Mouse (Mus musculus): ENCODE data around the gene Nfya. TPM values are rescaled to one million over a fixed set of nuclear protein-coding genes. Genes with fewer than 3 reads are reported as not detected.
"Not testable (repeated sequence)": the region's sequence is repeated elsewhere in the genome, so short reads cannot be mapped to it uniquely, and the experiment has no call there.

Nfya gene
- polyA plus RNA-seq, 1 experiment from 2014 or later, result 24.0 TPM

DNA sequence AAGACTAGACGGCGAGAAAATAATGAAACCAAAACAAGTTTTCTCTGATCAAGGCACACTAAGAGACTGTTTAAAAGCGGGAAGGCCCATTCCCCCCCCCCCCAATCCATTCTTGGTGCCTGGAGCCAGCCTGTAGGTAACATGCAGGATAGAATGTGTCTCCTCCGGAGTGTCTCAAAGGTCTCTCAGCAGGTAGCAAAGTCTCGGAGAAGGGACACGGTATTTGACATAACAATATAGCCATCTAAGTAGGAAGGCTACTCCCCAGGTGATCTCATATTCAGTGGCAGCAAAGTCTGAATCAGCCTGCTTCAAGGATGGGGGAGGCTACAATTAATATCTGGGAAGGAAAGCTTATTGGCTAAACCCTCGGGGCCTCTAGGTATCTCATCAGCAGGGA, 56.7 kb downstream of the Nfya start:
- WGBS, result 78% methylated on average over 7 of the region's 7 CpGs
- not testable (repeated sequence) for H3K9me3 ChIP-seq (ENCODE audit: control insufficient read depth, low read length); H3K4me3 ChIP-seq (ENCODE audit: low read depth, low read length); H3K9ac ChIP-seq (ENCODE audit: low read length); H3K4me2 ChIP-seq (ENCODE audit: low read length); DNase-seq (ENCODE audit: low spot score); H3K36me3 ChIP-seq (ENCODE audit: control insufficient read depth, insufficient read depth, low read length); H3K27ac ChIP-seq (ENCODE audit: low read depth); H3K27me3 ChIP-seq (replicated peaks; ENCODE audit: control insufficient read depth, insufficient read depth, low read length); H3K4me1 ChIP-seq (replicated peaks; ENCODE audit: control insufficient read depth, insufficient read depth, low read length); ATAC-seq (replicated peaks; ENCODE audit: low FRiP score, low TSS enrichment, low read depth)

GRCm38 (mm10) chr17:48350681-48351193, 59.0 kb downstream of the Nfya start:
- no peaks in the 10 kb centered on the region for H3K4me1 ChIP-seq (replicated peaks; ENCODE audit: control insufficient read depth, insufficient read depth, low read length)
- DNase-seq (ENCODE audit: low spot score) (no peak), ATAC-seq (replicated peaks; ENCODE audit: low FRiP score, low TSS enrichment, low read depth) (no peak)
- no peak overlapping the region for H3K9ac ChIP-seq (ENCODE audit: low read length)
- no peaks in the 10 kb centered on the region for H3K27me3 ChIP-seq (replicated peaks; ENCODE audit: control insufficient read depth, insufficient read depth, low read length)
- 76% methylated on average over 5 of the region's 5 CpGs for WGBS
- no peak overlapping the region for H3K4me2 ChIP-seq (ENCODE audit: low read length)
- H3K27ac ChIP-seq (ENCODE audit: low read depth), result no peak overlapping the region
- H3K36me3 ChIP-seq (ENCODE audit: control insufficient read depth, insufficient read depth, low read length), result no peaks in the 10 kb centered on the region
- H3K4me3 ChIP-seq (ENCODE audit: low read depth, low read length), result no peak overlapping the region
- H3K9me3 ChIP-seq (ENCODE audit: control insufficient read depth, low read length), result no peaks in the 10 kb centered on the region

GRCm38 (mm10) chr17:48347287-48347686, 62.4 kb downstream of the Nfya start:
- no peak overlapping the region for H3K4me2 ChIP-seq (ENCODE audit: low read length)
- H3K27ac ChIP-seq (ENCODE audit: low read depth), result no peak overlapping the region
- no peaks in the 10 kb centered on the region for H3K4me1 ChIP-seq (replicated peaks; ENCODE audit: control insufficient read depth, insufficient read depth, low read length)
- H3K27me3 ChIP-seq (replicated peaks; ENCODE audit: control insufficient read depth, insufficient read depth, low read length), result no peaks in the 10 kb centered on the region
- no peak for ATAC-seq (replicated peaks; ENCODE audit: low FRiP score, low TSS enrichment, low read depth)
- H3K9ac ChIP-seq (ENCODE audit: low read length), result no peak overlapping the region
- H3K4me3 ChIP-seq (ENCODE audit: low read depth, low read length), result no peak overlapping the region
- H3K36me3 ChIP-seq (ENCODE audit: control insufficient read depth, insufficient read depth, low read length), result no peaks in the 10 kb centered on the region
- DNase-seq (ENCODE audit: low spot score), result no peak
- WGBS, result 69% methylated on average over 2 of the region's 2 CpGs
- H3K9me3 ChIP-seq (ENCODE audit: control insufficient read depth, low read length), result no peaks in the 10 kb centered on the region

DNA sequence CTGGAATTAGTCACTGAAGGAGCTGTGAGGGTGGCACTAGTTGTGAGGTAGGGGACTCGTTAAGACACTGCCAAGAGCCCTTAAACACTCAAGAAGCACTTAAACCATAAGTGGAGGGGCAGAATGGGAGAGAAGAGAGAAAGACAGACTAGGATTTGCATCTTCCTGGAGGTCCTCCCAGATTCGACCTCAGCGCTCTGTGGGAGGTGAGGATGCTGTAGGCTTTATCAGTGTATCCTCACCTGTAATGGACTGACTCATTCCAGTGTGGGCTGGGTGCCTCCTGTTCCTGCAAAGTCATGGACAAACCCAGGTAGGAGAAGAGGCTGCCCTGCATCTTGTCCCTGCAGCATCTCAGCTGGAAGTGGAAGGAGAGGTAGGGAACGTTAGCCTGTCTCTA, 62.9 kb downstream of the Nfya start:
- ATAC-seq (replicated peaks; ENCODE audit: low FRiP score, low TSS enrichment, low read depth) (no peak), DNase-seq (ENCODE audit: low spot score) (no peak)
- Histone ChIP-seq H3K4me3 (ENCODE audit: low read depth, low read length) (no peak overlapping the region), H3K27me3 (replicated peaks; ENCODE audit: control insufficient read depth, insufficient read depth, low read length) (no peaks in the 10 kb centered on the region), H3K4me2 (ENCODE audit: low read length) (no peak overlapping the region), H3K4me1 (replicated peaks; ENCODE audit: control insufficient read depth, insufficient read depth, low read length) (no peaks in the 10 kb centered on the region), H3K27ac (ENCODE audit: low read depth) (no peak overlapping the region), H3K9me3 (ENCODE audit: control insufficient read depth, low read length) (no peaks in the 10 kb centered on the region), H3K9ac (ENCODE audit: low read length) (no peak overlapping the region), H3K36me3 (ENCODE audit: control insufficient read depth, insufficient read depth, low read length) (no peaks in the 10 kb centered on the region)
- WGBS, result 65% methylated on average over 4 of the region's 4 CpGs

DNA sequence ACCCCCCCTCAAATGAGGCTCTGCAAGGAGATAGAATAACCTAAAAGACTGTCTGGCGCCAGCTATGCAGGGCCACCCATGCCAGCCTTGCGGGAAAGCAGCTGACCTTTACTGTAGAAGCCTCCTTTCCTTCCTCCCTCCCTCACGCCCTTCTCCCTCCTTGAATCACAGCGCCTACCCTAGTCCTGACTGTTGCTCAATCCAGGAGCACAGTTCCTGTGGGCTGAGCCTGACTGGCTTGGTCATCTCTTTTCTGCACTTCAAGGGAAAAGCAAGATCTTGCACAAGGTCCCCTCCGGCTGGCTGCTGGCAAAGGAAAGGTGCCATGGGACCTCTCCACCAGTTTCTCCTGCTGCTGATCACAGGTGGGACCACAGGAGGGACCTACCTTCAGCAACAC, 63.5 kb downstream of the Nfya start, which contains the start of gene Trem2:
TSS of gene Trem2 (plus strand) at position 171 of the 400 bp plus-strand sequence.
- no peaks in the 10 kb centered on the region for H3K36me3 ChIP-seq (ENCODE audit: control insufficient read depth, insufficient read depth, low read length)
- no peaks in the 10 kb centered on the region for H3K9me3 ChIP-seq (ENCODE audit: control insufficient read depth, low read length)
- H3K27me3 ChIP-seq (replicated peaks; ENCODE audit: control insufficient read depth, insufficient read depth, low read length), result no peaks in the 10 kb centered on the region
- WGBS, result 72% methylated on average over 5 of the region's 5 CpGs
- DNase-seq (ENCODE audit: low spot score) (no peak), ATAC-seq (replicated peaks; ENCODE audit: low FRiP score, low TSS enrichment, low read depth) (no peak)
- H3K4me3 ChIP-seq (ENCODE audit: low read depth, low read length), result no peak within 1 kb of the TSS
- H3K27ac ChIP-seq (ENCODE audit: low read depth), result no peak within 1 kb of the TSS
- no peak within 1 kb of the TSS for H3K9ac ChIP-seq (ENCODE audit: low read length)
- no peak within 1 kb of the TSS for H3K4me2 ChIP-seq (ENCODE audit: low read length)
- no peaks in the 10 kb centered on the region for H3K4me1 ChIP-seq (replicated peaks; ENCODE audit: control insufficient read depth, insufficient read depth, low read length)

GRCm38 (mm10) chr17:48345824-48346223, 63.9 kb downstream of the Nfya start:
- Histone ChIP-seq H3K4me2 (ENCODE audit: low read length) (no peak overlapping the region), H3K27me3 (replicated peaks; ENCODE audit: control insufficient read depth, insufficient read depth, low read length) (no peaks in the 10 kb centered on the region), H3K4me1 (replicated peaks; ENCODE audit: control insufficient read depth, insufficient read depth, low read length) (no peaks in the 10 kb centered on the region), H3K27ac (ENCODE audit: low read depth) (no peak overlapping the region), H3K36me3 (ENCODE audit: control insufficient read depth, insufficient read depth, low read length) (no peaks in the 10 kb centered on the region), H3K9me3 (ENCODE audit: control insufficient read depth, low read length) (no peaks in the 10 kb centered on the region), H3K4me3 (ENCODE audit: low read depth, low read length) (no peak overlapping the region), H3K9ac (ENCODE audit: low read length) (no peak overlapping the region)
- DNase-seq (ENCODE audit: low spot score) (no peak), ATAC-seq (replicated peaks; ENCODE audit: low FRiP score, low TSS enrichment, low read depth) (no peak)
- 79% methylated on average over 4 of the region's 4 CpGs for WGBS

DNA sequence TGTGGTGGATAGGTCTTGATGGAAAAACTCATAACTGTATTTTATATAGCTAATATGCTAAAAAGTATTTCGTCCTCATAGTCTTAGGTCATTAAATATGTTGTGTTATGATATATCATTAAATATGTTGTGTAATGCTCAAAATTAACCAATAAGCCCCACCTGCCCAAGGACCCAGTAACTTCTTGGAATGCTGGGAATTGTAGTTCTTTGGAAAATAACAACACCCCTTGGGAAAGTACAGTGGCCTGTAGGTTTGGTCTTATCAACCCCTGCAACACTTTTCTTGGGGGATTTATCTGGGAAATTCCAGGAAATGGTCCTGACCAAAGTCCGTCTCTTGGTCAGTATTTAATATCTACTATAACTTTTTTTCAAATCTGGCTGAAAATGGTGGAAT, 66.6 kb downstream of the Nfya start:
- no peak overlapping the region for H3K4me2 ChIP-seq (ENCODE audit: low read length)
- H3K9me3 ChIP-seq (ENCODE audit: control insufficient read depth, low read length), result no peaks in the 10 kb centered on the region
- H3K27me3 ChIP-seq (replicated peaks; ENCODE audit: control insufficient read depth, insufficient read depth, low read length), result no peaks in the 10 kb centered on the region
- no peak overlapping the region for H3K27ac ChIP-seq (ENCODE audit: low read depth)
- 90% methylated on average over 2 of the region's 2 CpGs for WGBS
- H3K4me1 ChIP-seq (replicated peaks; ENCODE audit: control insufficient read depth, insufficient read depth, low read length), result no peaks in the 10 kb centered on the region
- no peak overlapping the region for H3K4me3 ChIP-seq (ENCODE audit: low read depth, low read length)
- no peak overlapping the region for H3K9ac ChIP-seq (ENCODE audit: low read length)
- no peaks in the 10 kb centered on the region for H3K36me3 ChIP-seq (ENCODE audit: control insufficient read depth, insufficient read depth, low read length)
- DNase-seq (ENCODE audit: low spot score) (no peak), ATAC-seq (replicated peaks; ENCODE audit: low FRiP score, low TSS enrichment, low read depth) (no peak)

- H3K9me3 ChIP-seq (ENCODE audit: control insufficient read depth, low read length), result no peaks in the 10 kb centered on the region
- 56% methylated on average over 3 of the region's 3 CpGs for WGBS
- ATAC-seq (replicated peaks; ENCODE audit: low FRiP score, low TSS enrichment, low read depth) (no peak), DNase-seq (ENCODE audit: low spot score) (no peak)
- no peaks in the 10 kb centered on the region for H3K4me1 ChIP-seq (replicated peaks; ENCODE audit: control insufficient read depth, insufficient read depth, low read length)
- no peaks in the 10 kb centered on the region for H3K36me3 ChIP-seq (ENCODE audit: control insufficient read depth, insufficient read depth, low read length)
- no peak overlapping the region for H3K4me3 ChIP-seq (ENCODE audit: low read depth, low read length)
- H3K27me3 ChIP-seq (replicated peaks; ENCODE audit: control insufficient read depth, insufficient read depth, low read length), result no peaks in the 10 kb centered on the region
- no peak overlapping the region for H3K4me2 ChIP-seq (ENCODE audit: low read length)
- H3K27ac ChIP-seq (ENCODE audit: low read depth), result no peak overlapping the region
- H3K9ac ChIP-seq (ENCODE audit: low read length), result no peak overlapping the region
Measured at GRCm38 (mm10) chr17:48341947-48342346, 67.8 kb downstream of the Nfya start.

DNA sequence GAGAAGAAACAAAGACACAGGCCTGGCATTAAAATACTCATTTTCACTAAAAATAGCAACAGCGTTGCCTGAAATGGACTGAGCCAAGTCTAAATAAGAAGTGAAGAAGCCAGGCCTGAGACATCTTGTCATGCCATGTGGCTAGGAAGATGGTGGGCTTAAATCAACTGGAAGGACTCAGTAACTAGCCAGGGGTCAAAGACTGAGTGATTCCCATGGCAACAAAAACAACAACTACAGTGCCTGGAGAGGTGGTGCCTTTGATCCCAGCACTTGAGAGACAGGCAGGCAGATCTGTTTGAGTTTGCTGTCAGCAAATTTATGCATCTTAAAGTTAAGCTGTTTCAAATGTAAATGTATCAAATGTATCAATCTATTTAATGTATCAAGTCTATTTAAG, 69.4 kb downstream of the Nfya start:
- no peaks in the 10 kb centered on the region for H3K9me3 ChIP-seq (ENCODE audit: control insufficient read depth, low read length)
- no peak for DNase-seq (ENCODE audit: low spot score)
- no peak overlapping the region for H3K27ac ChIP-seq (ENCODE audit: low read depth)
- WGBS, result 45% methylated on average over 1 of the region's 1 CpGs
- H3K4me2 ChIP-seq (ENCODE audit: low read length), result no peak overlapping the region
- no peak overlapping the region for H3K9ac ChIP-seq (ENCODE audit: low read length)
- H3K4me3 ChIP-seq (ENCODE audit: low read depth, low read length), result no peak overlapping the region
- H3K4me1 ChIP-seq (replicated peaks; ENCODE audit: control insufficient read depth, insufficient read depth, low read length), result no peaks in the 10 kb centered on the region
- no peaks in the 10 kb centered on the region for H3K36me3 ChIP-seq (ENCODE audit: control insufficient read depth, insufficient read depth, low read length)
- H3K27me3 ChIP-seq (replicated peaks; ENCODE audit: control insufficient read depth, insufficient read depth, low read length), result no peaks in the 10 kb centered on the region
- no peak for ATAC-seq (replicated peaks; ENCODE audit: low FRiP score, low TSS enrichment, low read depth)

Data from intestine, embryonic 14.5 days (tissue).